Mouse (Mus musculus) bone marrow macrophage, adult 2 months (primary cell): ENCODE measurements around the gene Rbpj.
"Not testable (repeated sequence)": the region's sequence is repeated elsewhere in the genome, so short reads cannot be mapped to it uniquely, and the experiment has no call there.

Experiments used
- CTCF ChIP-seq: IDR thresholded peaks from 2 replicates; pipeline ENCODE4 v1.5.1; 2012; ENCODE audit warnings: low read depth, mild to moderate bottlenecking, low read length, moderate library complexity
- POLR2A ChIP-seq: IDR thresholded peaks from 2 replicates; pipeline ENCODE4 v1.6.1; 2012; ENCODE audit warnings: mild to moderate bottlenecking, low read depth, low read length, borderline replicate concordance

GRCm38 (mm10) chr5:53673493-53674150, 207.7 kb downstream of the Rbpj start:
- not testable (repeated sequence) for TF ChIP-seq CTCF, POLR2A
